ENCODE assay signal across 8 mouse cellular contexts in the genomic region with DNA sequence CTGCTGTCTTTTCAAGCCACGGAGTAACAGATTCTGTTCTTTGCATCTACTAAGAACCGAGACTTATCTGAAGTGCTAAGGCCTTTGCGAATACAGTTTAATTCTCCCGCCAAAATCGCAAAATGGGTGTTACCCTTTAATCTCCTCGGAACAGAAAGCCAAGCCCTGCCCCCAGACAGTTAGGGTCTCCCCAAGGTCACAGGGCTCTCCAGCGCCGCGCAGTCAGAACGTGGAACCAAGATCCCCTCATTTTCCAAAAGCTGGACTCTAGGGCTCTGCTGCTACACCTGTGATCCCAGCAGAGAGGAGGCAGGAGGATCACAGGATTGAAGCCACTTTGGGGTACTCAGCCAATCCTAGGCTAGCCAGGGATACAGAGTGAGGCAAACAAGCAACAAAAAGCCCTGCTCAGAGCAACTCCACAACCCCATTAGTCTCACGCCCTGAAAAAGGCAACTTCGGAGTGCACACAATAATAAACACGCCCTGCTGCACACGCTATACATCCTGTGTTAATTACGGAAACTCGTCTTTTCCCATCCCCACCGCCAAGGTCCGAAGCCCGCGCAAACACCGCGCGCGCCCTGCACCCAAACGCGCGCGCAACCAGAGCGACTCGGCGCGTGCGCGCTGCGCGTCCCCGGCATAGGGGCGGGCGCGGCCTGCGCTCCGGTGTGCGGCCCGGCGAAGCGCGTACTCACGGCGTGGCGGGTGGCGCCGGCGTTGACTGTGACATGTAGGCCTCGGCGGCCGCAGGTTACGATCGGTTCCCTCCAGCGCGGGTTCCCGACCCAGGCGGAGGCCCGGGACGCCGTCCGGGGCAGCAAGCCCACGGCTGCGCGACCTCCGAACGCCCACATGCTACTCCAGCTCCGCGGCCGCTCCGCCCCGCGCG. TPM values are rescaled to one million over a fixed set of nuclear protein-coding genes. Genes with fewer than 3 reads are reported as not detected.
A peak's percentile ranks its signal among the peaks of the same experiment; 100 is the strongest.
DNase-seq lines count a peak whose midpoint lies in the region; ATAC-seq and TF ChIP-seq lines count a peak whose summit lies in the region.

No protein-coding gene starts in this region.

- peak overlapping the region; percentile 91 for H3K4me2 ChIP-seq in heart, embryonic 13.5 days
- peak overlapping the region; percentile 92 for H3K4me2 ChIP-seq in liver, embryonic 13.5 days
- peak overlapping the region; percentile 85 for H3K4me2 ChIP-seq in stomach, embryonic 14.5 days (replicated peaks; ENCODE audit: low read depth, low read length)

- ATAC-seq in heart, embryonic 13.5 days (ENCODE audit: extremely low read depth, insufficient number of reproducible peaks, low FRiP score, low TSS enrichment): peak; percentile 69
- ATAC-seq in liver, embryonic 13.5 days (ENCODE audit: low read depth): peak; percentile 76
- ATAC-seq in stomach, embryonic 14.5 days (ENCODE audit: insufficient number of reproducible peaks, insufficient read depth, low FRiP score, low read depth): peak; percentile 67

- H3K9ac ChIP-seq in heart, embryonic 13.5 days: peak overlapping the region; percentile 93
- peak overlapping the region; percentile 85 for H3K9ac ChIP-seq in liver, embryonic 13.5 days
- H3K9ac ChIP-seq in stomach, embryonic 14.5 days (replicated peaks; ENCODE audit: low read depth, low read length): peak overlapping the region; percentile 72

- WGBS in heart, embryonic 13.5 days: under 1% methylated on average over 77 of the region's 78 CpGs
- under 1% methylated on average over 71 of the region's 78 CpGs for WGBS in liver, embryonic 13.5 days (ENCODE audit: insufficient replicate concordance)
- under 1% methylated on average over 69 of the region's 78 CpGs for WGBS in stomach, embryonic 14.5 days

- peak overlapping the region; percentile 93 for H3K27ac ChIP-seq in heart, embryonic 13.5 days (replicated peaks)
- H3K27ac ChIP-seq in liver, embryonic 13.5 days: peak overlapping the region; percentile 95
- H3K27ac ChIP-seq in stomach, embryonic 14.5 days (ENCODE audit: low read length): peak overlapping the region; percentile 88

- peak overlapping the region; percentile 83 for H3K4me3 ChIP-seq in erythroblast, embryonic 14.5 days (replicated peaks)
- peak overlapping the region; percentile 77 for H3K4me3 ChIP-seq in heart, embryonic 13.5 days
- peak overlapping the region; percentile 68 for H3K4me3 ChIP-seq in liver, embryonic 13.5 days (replicated peaks)
- H3K4me3 ChIP-seq in stomach, embryonic 14.5 days (ENCODE audit: low read depth, low read length): peak overlapping the region; percentile 63

- peak; percentile 74; the same call in 1 of the 2 replicates for TF ChIP-seq POLR2A in brain, embryonic 14.5 days (IDR thresholded peaks at IDR 0.05; ENCODE audit: borderline replicate concordance, extremely low read depth, insufficient read depth, insufficient read length, poor library complexity, severe bottlenecking)

- TF ChIP-seq CTCF in brain, embryonic 14.5 days (IDR thresholded peaks at IDR 0.05; ENCODE audit: borderline replicate concordance, extremely low read depth, insufficient read depth, insufficient read length): peak; percentile 28; the same call in 1 of the 2 replicates

- H3K4me1 ChIP-seq in erythroblast, embryonic 14.5 days (ENCODE audit: control insufficient read depth): peaks cover 73% of the 10 kb centered on the region
- peaks cover 21% of the 10 kb centered on the region for H3K4me1 ChIP-seq in heart, embryonic 13.5 days
- H3K4me1 ChIP-seq in liver, embryonic 13.5 days (replicated peaks): peaks cover 60% of the 10 kb centered on the region
- H3K4me1 ChIP-seq in stomach, embryonic 14.5 days (ENCODE audit: control insufficient read depth, insufficient read depth, low read length): peaks cover 9% of the 10 kb centered on the region; the same call in 1 of the 2 replicates

- peak; percentile 90 for DNase-seq in CD4-positive, CD25-positive, alpha-beta regulatory T cell, adult 2 months (ENCODE audit: low read depth, low spot score)
- peak; percentile 93 for DNase-seq in brain, embryonic 14.5 days (ENCODE audit: low read depth)
- DNase-seq in kidney, postnatal 10 days: peak; percentile 89
- peak; percentile 82 for DNase-seq in liver, embryonic 13.5 days
- DNase-seq in natural killer cell, adult 2 months (ENCODE audit: low spot score in 2 of 2): peak; percentile 75 to 78

- H3K36me3 ChIP-seq in erythroblast, embryonic 14.5 days (ENCODE audit: control insufficient read depth): peaks cover 38% of the 10 kb centered on the region
- H3K36me3 ChIP-seq in heart, embryonic 13.5 days: peaks cover 22% of the 10 kb centered on the region
- peaks cover 27% of the 10 kb centered on the region for H3K36me3 ChIP-seq in liver, embryonic 13.5 days
- no peaks in the 10 kb centered on the region for H3K36me3 ChIP-seq in stomach, embryonic 14.5 days (ENCODE audit: control insufficient read depth, insufficient read depth, low read length)

- H3K27me3 ChIP-seq in erythroblast, embryonic 14.5 days (ENCODE audit: control insufficient read depth): no peaks in the 10 kb centered on the region
- H3K27me3 ChIP-seq in heart, embryonic 13.5 days (replicated peaks): no peaks in the 10 kb centered on the region
- no peaks in the 10 kb centered on the region for H3K27me3 ChIP-seq in liver, embryonic 13.5 days
- no peaks in the 10 kb centered on the region for H3K27me3 ChIP-seq in stomach, embryonic 14.5 days (ENCODE audit: control insufficient read depth, insufficient read depth, low read length)

- peaks cover 6% of the 10 kb centered on the region for H3K9me3 ChIP-seq in erythroblast, embryonic 14.5 days (ENCODE audit: control insufficient read depth, low read length)
- H3K9me3 ChIP-seq in heart, embryonic 13.5 days: no peaks in the 10 kb centered on the region
- H3K9me3 ChIP-seq in liver, embryonic 13.5 days (replicated peaks): no peaks in the 10 kb centered on the region
- no peaks in the 10 kb centered on the region for H3K9me3 ChIP-seq in stomach, embryonic 14.5 days (ENCODE audit: control insufficient read depth, low read depth, low read length)

RNA-seq across cellular contexts. Expression of a gene that starts 0.5 kb away (rescaled TPM):
- polyA plus RNA-seq in brain, embryonic 14.5 days (2012; rRNA removed): 20.7 and 25.3 TPM in 2 replicates
- 17.1 and 17.5 TPM in 2 replicates for polyA plus RNA-seq in erythroblast, embryonic 14.5 days (2012)
- polyA plus RNA-seq in heart, embryonic 13.5 days (2015; fragmentation: Nextera tagmentation; extraction: Ambion mirVana): 60.9 and 64.0 TPM in 2 replicates
- 65.6 and 65.7 TPM in 2 replicates for polyA plus RNA-seq in liver, embryonic 13.5 days (2015; fragmentation: Nextera tagmentation; extraction: Ambion mirVana)
- 44.1 and 49.6 TPM in 2 replicates for polyA plus RNA-seq in stomach, embryonic 14.5 days (2014; fragmentation: Nextera tagmentation; extraction: Ambion mirVana)

RNA-seq across cellular contexts. Expression of a gene that starts 55.1 kb away (rescaled TPM):
- 10.5 and 12.9 TPM in 2 replicates for polyA plus RNA-seq in brain, embryonic 14.5 days (2012; rRNA removed)
- 0.07 and 0.12 TPM in 2 replicates for polyA plus RNA-seq in erythroblast, embryonic 14.5 days (2012)
- 21.6 and 22.7 TPM in 2 replicates for polyA plus RNA-seq in heart, embryonic 13.5 days (2015; fragmentation: Nextera tagmentation; extraction: Ambion mirVana)
- 4.7 and 5.3 TPM in 2 replicates for polyA plus RNA-seq in liver, embryonic 13.5 days (2015; fragmentation: Nextera tagmentation; extraction: Ambion mirVana)
- polyA plus RNA-seq in stomach, embryonic 14.5 days (2014; fragmentation: Nextera tagmentation; extraction: Ambion mirVana): 35.7 and 38.6 TPM in 2 replicates

Comparison
In these comparisons a context has a peak if more than half of its experiments do, and no peak if none do; other contexts are left out.
1. Peak in every context shown above with its lines: DNase-seq, ATAC-seq, H3K4me3 ChIP-seq and H3K27ac ChIP-seq.